Mouse (Mus musculus) gastrocnemius, postnatal 4 days (tissue): ENCODE data around the gene Il1rl2. TPM values are rescaled to one million over a fixed set of nuclear protein-coding genes. Genes with fewer than 3 reads are reported as not detected.

Source experiments
- DNase-seq, 2 experiments: peaks; one replicate each; pipeline ENCODE4 v3.0.0; 2021 to 2022; ENCODE audit warnings: low spot score in 2 of 2, mixed read lengths in 2 of 2
- total RNA-seq, 2 experiments: library from RNA; stranded (reverse); gene quantifications; 2 replicates each; pipeline ENCODE4 v1.2.3; 2021

Gene Il1rl2
- total RNA-seq, 2 experiments from 2014 or later, result 7.7 to 9.4 TPM

DNA sequence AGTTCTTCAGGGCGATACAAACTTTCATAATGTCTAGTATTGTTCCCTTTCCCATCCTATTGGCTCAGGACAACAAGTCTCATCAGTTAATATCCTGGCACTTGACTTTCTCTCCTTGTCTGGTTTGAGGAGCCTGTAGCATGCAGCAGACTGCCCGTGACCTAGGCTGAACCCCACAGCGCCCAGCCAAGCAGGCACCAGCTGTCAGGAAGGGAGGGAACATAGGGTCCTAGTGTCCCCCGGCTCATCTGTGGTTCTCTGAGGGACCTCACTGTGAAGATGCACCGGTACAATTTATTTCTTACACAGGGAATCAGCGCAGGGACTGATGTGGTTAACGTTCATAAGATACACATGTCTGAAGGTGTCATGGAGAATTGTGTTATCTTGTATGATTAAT lies 52.3 kb downstream of the Il1rl2 start:
- no peak for DNase-seq

DNA sequence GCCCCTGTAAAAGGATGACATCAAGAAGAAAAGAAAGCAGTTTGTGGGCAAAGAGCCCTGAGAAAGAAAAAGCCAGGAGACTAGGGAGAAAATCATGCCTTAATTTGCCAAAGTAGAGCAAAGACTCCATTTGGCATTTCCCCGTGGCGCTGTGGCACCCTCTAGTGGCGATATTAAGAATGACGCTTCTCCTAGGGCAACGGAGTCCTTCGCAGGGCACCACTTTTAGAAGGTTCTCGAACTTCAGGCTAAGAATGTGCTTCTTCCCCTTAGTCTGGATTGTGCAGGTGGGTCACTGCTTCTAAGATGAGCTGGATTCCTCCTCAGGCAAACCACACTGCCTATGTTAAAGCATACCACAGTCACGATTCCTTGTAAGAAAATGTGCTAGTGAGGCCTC lies 54.4 kb downstream of the Il1rl2 start:
- peak in 1 of 2 experiments; percentile 60 for DNase-seq

DNA sequence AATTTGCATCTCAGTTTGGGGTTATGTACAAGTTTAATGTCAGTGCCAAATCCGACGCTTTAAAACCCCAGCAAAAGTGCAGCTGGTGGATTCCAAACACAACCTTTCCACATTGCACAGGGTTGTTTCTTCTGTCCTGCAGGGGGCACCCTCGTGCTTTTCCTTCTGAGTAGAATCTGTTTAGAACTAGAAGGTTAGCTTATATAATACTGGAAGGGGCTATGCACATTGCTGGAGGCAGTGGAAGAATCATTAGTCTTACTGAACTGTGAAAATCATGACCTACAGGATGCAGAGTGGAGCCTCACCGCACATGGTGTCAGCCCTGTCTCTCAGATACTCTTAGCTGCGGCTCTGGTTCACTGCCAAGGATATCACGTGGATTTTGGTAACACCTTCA lies 55.7 kb downstream of the Il1rl2 start:
- peak; percentile 29 to 67 for DNase-seq

DNA sequence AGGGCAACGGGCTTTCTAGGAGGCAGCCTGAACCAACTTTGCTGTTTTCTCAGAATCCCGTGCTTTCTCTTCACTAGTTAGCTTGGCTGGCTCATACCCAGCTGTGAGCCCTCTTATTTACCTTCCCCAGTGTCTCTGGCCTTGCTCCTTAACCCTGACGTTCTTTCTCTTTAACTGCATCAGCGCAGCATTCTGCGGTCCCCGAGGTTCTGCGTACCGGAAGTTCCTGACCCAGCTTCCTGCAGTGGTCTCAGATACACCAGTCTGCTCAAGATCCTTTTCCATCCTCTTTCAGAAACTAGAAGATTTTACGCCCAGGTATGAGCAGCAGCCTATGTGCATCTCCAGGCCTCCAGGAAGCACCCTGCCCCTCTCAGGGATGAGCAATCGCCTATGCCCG lies 56.6 kb downstream of the Il1rl2 start:
- no peak for DNase-seq

DNA sequence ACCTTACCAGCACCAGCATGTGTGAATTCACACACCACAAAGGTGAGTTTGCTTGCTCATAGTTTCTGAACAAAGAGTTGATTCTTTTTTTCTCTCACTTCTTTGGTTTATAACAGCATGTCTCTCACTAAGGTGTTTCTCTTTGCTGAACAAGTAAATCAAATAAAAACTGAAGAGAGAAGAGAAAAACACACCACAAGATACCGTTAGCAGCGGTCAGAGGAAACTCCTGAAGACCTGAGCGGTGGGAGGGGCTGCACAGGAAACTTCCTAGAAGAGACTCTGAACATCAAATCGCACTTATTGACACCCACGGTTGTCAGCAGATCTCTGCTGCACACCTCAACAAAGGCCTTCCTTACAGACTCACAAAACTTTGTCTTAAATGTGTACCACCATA lies 58.4 kb downstream of the Il1rl2 start:
- DNase-seq, result no peak

DNA sequence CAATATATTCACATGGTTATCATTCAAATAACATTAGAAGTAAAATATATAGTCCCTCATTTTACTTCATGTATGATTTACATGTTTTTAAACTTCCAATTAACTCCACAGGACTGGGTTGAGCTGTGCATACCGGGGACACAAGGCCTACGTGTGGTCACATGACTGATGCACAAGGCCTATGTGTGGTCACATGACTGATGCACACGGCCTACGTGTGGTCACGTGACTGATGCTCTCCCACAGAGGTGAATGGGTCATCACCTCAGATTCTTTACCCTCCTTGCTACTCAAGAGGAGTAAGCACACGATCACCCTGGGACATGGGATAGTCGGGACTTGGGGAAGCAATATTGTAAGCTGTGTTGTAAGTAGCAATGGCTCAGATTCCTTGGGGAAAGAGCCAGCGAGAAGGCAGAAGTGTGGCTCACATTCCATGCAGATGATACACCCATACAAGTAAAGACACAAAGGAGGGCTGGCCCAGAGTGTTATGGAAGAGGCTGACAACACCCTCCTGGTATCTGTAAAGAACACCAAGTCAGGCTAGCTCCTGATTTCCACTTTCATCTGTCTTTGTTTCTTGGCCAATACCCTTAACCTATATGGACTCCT lies 60.6 kb downstream of the Il1rl2 start:
- no peak for DNase-seq

DNA sequence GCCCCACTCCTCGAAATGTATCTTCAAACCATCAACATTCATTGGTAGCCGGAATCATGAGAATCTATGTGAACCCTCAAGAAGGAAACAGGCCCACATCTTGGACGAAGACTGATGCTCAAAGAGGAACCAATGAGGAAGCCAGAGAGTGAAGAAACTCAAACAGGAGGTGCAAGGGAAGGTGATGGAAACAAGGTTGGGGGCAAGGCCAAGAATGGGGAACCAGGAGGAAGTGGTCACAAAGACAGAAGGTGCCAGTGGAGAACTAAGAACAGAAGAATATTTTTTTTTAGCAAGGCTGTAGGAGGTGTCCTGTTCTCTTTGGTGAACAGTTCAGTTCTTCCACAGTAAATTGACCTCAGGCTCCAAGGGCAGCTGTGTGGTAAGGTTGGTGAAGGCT lies 67.0 kb downstream of the Il1rl2 start:
- no peak for DNase-seq

DNA sequence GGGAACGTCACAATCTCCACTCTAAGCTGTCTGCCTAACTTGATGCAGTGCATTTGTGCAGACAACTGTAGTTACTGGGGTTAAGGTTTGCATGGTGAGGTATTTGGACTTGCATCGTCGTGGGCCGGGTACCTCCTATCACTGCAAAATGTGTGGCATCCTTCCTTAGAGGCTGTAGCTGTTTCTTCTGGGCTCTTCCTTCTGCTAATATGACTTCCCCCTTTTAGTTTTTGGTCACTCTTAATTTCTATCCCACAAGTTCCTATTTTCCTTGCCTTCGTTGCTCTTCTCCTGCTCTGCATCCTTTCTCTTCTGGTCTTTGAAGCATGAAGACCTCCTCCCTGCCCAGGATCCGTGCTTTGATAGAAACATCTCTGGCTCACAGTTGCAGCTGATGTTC lies 68.1 kb downstream of the Il1rl2 start:
- DNase-seq, result no peak

DNA sequence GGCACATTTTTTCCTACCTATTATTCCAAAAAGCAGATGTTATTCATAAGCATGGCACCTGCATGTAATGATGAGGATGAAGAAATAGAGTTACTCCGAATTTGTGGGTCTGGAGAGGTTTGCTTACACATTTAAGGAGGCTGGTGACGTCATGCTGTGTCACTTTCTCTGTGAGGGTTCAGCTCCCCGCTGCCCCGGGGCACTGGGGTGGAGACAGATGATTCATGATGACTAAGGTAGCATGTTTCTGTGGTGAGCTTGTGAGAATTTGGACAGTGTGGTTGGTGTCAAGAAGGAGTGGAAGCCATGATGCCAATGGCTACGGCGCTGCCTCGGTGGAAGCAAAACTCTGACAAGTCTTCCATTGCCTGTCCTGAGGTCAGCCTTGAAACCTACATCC lies 68.8 kb downstream of the Il1rl2 start:
- no peak for DNase-seq

DNA sequence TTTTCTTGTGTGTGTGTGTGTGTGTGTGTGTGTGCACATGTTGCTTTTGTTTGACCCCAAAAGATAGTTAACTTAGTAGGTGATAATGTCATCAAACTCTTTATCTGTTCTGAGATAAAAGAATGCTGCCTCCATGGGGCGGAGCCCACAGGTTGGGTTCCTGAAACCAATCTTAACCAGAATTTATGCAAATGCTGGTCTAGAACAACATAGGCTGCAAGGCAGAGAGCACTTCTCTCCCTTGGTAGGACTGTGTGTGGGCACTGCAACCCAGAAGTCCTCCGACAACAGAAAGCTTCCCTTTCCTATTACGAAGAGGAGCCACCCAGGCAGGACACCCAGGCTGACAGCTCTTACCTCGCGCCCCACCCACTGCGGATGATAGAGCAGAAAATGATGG lies 75.2 kb downstream of the Il1rl2 start:
- DNase-seq, result no peak

DNA sequence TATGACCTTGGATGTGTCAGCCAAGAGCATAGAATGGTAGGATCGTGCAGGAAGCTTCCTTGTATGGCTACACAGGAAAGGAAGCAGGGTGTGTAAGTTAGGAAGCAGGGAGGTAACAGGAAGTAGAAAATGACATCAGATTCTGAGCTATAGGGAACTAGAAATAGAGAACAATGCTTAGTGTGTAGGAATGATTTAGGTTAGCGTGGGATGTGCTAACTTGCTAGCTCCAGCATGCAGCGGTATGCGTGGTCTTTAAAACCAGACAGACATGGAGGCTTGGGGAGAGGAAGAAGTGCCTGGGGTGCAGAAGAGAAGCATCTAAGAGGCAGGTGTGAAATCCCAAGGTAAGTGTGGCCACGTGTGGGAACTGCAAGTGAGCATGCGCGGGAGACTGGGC lies 80.3 kb downstream of the Il1rl2 start:
- DNase-seq, result no peak

DNA sequence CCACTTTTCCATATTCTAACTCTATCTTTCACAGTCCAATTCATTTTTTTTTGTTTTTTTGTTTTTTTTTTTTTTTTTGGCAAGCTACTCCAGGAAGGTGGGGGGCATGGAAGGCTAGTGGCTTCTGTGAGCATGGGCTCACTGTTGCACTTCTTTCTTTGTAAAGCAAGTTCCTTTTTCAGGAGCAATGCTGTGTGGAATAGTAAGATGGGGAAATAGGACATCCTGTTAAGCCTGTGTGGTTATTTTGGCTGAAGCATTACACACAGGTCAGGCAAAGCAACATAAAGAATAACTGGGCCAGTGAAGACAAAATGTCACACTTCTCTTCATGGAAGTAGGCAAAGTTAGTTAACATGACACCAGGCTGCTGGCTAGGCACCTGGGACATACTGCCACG lies 85.5 kb downstream of the Il1rl2 start:
- no peak for DNase-seq

DNA sequence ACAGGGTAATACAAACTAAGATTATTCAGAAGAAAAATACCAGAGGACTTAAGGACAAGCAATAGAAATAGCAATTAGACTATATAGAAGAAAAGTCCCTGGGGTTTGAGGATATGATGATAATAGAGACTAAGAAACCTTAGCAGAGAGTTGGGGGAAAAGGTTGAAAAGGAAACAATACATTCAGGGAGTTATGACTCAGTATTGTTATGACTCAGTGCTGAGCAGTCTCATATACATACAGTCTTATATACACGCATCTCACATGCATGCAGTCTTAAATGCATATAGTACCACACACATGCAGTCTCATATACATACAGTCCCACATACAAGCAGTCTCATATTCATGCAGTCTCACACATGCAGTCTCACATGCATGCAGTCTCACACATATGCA lies 88.6 kb downstream of the Il1rl2 start:
- DNase-seq, result no peak

DNA sequence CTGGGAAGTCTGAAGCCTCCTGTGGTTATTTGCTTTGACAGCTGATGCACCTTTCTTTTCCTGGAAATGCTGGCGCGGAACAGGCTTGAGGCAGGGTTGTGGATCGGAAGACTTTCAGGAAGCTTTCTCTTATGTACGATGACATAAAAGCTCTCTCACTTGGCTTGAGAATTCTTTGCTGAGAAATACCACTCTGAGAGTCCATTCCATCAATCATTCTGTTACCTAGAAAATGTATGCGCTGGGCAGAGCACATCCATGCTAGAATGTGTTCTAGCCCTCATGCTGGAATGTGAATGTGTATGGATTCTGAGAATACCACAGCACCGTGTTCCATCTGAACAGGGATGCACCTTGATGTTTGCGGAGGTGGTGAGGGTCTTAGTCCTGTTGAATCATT lies 89.9 kb downstream of the Il1rl2 start:
- DNase-seq, result no peak

DNA sequence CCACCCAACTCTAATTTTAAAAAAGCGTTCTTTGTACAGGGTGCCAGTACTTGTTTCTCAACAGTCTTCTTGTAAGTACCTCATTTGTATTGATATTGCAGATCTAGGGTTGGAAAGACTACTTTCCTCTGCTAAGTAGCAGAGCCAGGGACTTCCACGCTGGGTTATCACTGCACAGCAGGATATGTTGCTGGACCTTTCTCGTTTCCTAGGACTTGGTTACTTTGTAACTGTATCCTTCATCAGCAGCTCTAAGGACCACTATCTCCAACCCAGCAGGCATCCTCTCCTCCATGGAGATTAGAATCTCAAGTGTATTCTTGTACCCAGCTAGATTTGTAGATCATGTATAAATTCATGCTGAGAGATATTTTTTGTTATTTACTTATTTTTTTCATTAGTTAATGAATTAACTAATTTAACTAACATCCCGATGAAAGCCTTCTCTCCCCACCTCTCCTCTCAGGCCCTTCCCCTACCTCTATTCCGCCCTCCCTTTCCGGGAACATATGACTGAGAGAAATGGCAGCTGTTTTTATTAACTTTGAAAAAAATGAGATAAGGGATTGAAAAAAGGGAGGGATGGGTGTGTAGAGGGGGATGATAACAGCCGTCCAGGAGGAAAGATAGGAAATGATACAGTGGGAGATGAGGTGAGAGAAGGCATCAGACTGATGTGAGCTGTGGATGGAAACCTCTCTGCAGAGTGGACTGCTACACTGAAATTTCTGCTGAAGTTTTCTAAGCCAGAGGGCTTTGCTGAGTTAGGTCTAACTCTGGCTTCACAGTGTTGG lies 90.7 kb downstream of the Il1rl2 start:
- DNase-seq, result no peak

DNA sequence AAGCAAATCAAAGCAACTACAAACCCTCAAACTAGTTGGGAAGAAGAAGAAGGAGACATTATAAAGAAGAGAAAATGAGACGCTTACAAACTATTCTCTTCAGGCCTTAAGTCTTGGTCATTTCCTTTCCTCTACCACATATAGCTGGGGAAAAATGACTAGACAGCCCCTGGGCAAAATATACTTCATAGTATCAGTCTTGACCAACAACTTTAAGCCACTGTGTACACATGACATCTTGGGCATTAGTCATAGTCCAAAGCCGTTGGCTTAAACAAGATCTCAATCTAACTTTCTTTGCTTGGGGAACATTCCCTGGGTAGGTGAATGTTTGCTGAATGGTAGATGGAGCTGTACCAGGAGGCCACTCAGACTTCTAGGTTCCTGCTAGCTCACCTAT lies 92.6 kb downstream of the Il1rl2 start:
- no peak for DNase-seq

Other genes with a start within 250 kb of the Il1rl2 start
- 1 to 10 TPM; 6.3 to 6.4 TPM for gene Il1r1, start 99.5 kb upstream of the Il1rl2 start, total RNA-seq
- 1 to 10 TPM; 5.9 to 8.8 TPM for gene Il1rl1, start 105.0 kb downstream of the Il1rl2 start, total RNA-seq
- gene Il18r1, start 140.9 kb downstream of the Il1rl2 start, total RNA-seq, result under 1 TPM; 0.05 to 0.17 TPM
- gene Il18rap, start 190.8 kb downstream of the Il1rl2 start, total RNA-seq, result under 1 TPM; 0.07 to 0.08 TPM